ENCODE assay signal across 17 mouse cellular contexts in genomic region chr3:153844030-153844429, GRCm38 (mm10). TPM values are rescaled to one million over a fixed set of nuclear protein-coding genes. Genes with fewer than 3 reads are reported as not detected.
"Had no signal": no experiment of that assay in that cellular context is flagged by ENCODE, and none has a peak within 500 bp of the region (broad histone marks: within the 10 kb centered on the region; RNA-seq: fewer than 3 reads in every experiment).

Gene Asb17 (plus strand): TSS chr3:153844209.

- H3K9ac ChIP-seq: liver, embryonic 14.5 days; lung, embryonic 14.5 days; midbrain, embryonic 13.5 days; midbrain, embryonic 15.5 days; neural tube, embryonic 12.5 days; stomach, embryonic 15.5 days had no signal

- H3K4me2 ChIP-seq: lung, embryonic 14.5 days; midbrain, embryonic 13.5 days; midbrain, embryonic 15.5 days; neural tube, embryonic 12.5 days; stomach, embryonic 15.5 days had no signal

- H3K9me3 ChIP-seq: midbrain, embryonic 10.5 days; midbrain, embryonic 13.5 days; midbrain, embryonic 15.5 days; neural tube, embryonic 12.5 days; stomach, embryonic 15.5 days had no signal

- H3K4me3 ChIP-seq: midbrain, embryonic 10.5 days; midbrain, embryonic 13.5 days; midbrain, embryonic 15.5 days; neural tube, embryonic 12.5 days; stomach, embryonic 15.5 days had no signal

- ATAC-seq: midbrain, embryonic 13.5 days; midbrain, embryonic 15.5 days had no signal

- H3K4me1 ChIP-seq: midbrain, embryonic 10.5 days; midbrain, embryonic 13.5 days; midbrain, embryonic 15.5 days; neural tube, embryonic 12.5 days; stomach, embryonic 15.5 days had no signal

- H3K36me3 ChIP-seq: midbrain, embryonic 10.5 days; midbrain, embryonic 13.5 days; midbrain, embryonic 15.5 days; neural tube, embryonic 12.5 days; stomach, embryonic 15.5 days had no signal

- DNase-seq: lung, adult 18-20 months; lung, embryonic 14.5 days; lung, postnatal 10 days; lung, postnatal 4 days; right cerebral cortex, postnatal 14 days; thymus, adult 2 months; thymus, postnatal 25 days; thymus, postnatal 4 days had no signal

- H3K27ac ChIP-seq: midbrain, embryonic 10.5 days; midbrain, embryonic 13.5 days; midbrain, embryonic 15.5 days; neural tube, embryonic 12.5 days; stomach, embryonic 15.5 days; stomach, postnatal 0 days had no signal

- H3K27me3 ChIP-seq: midbrain, embryonic 13.5 days; midbrain, embryonic 15.5 days; neural tube, embryonic 12.5 days; stomach, embryonic 15.5 days had no signal

RNA-seq across cellular contexts. Expression of gene Asb17, which starts in this region (rescaled TPM):
- total RNA-seq: monocyte, adult 5-6 weeks; neutrophil, adult 5-6 weeks had no signal
- polyA plus RNA-seq: midbrain, embryonic 13.5 days; thymus, adult 2 months had no signal
